Mouse (Mus musculus) myocyte (in vitro differentiated cells): ENCODE results near the gene Olfr1046.
"Not testable (repeated sequence)": the region's sequence is repeated elsewhere in the genome, so short reads cannot be mapped to it uniquely, and the experiment has no call there.

Experiments used
- CEBPB ChIP-seq: IDR thresholded peaks from 2 replicates; pipeline ENCODE4 v1.6.1; 2011; ENCODE audit warnings: mild to moderate bottlenecking, moderate library complexity; ENCODE audit not compliant: poor library complexity, insufficient read depth, severe bottlenecking
- E2F4 ChIP-seq: IDR thresholded peaks from one replicate; pipeline ENCODE4 v1.6.1; 2011; ENCODE audit warnings: mild to moderate bottlenecking, control low read depth, moderate library complexity; ENCODE audit not compliant: insufficient read depth
- MAX ChIP-seq: IDR thresholded peaks from one replicate; pipeline ENCODE4 v1.6.1; 2011; ENCODE audit warnings: low read depth, mild to moderate bottlenecking, control low read depth
- MYOD1 ChIP-seq, 3 experiments: IDR thresholded peaks; one replicate each; pipeline ENCODE4 v1.6.1; 2011; ENCODE audit warnings: control low read depth in 2 of 3, low read depth in 2 of 3, mild to moderate bottlenecking in 2 of 3, moderate library complexity in 1 of 3; ENCODE audit not compliant: insufficient read length in 2 of 3, control insufficient read depth in 1 of 3
- MYOG ChIP-seq, 3 experiments: IDR thresholded peaks; one replicate each; pipeline ENCODE4 v1.6.1; 2011; ENCODE audit warnings: control low read depth in 2 of 3, low read depth in 2 of 3, mild to moderate bottlenecking in 2 of 3; ENCODE audit not compliant: insufficient read length in 2 of 3, control insufficient read depth in 1 of 3, insufficient read depth in 1 of 3
- POLR2A ChIP-seq: IDR thresholded peaks from one replicate; pipeline ENCODE4 v1.6.1; 2011; ENCODE audit warnings: low read depth, mild to moderate bottlenecking, control low read depth, moderate library complexity; ENCODE audit not compliant: insufficient read length
- POLR2AphosphoS2 ChIP-seq: IDR thresholded peaks from one replicate; pipeline ENCODE4 v1.6.1; 2011; ENCODE audit warnings: low read depth, control low read depth; ENCODE audit not compliant: insufficient read length
- REST ChIP-seq: IDR thresholded peaks from one replicate; pipeline ENCODE4 v1.6.1; 2011; ENCODE audit warnings: mild to moderate bottlenecking, control low read depth, moderate library complexity; ENCODE audit not compliant: insufficient read depth, insufficient read length
- SRF ChIP-seq: IDR thresholded peaks from one replicate; pipeline ENCODE4 v1.6.1; 2011; ENCODE audit warnings: low read depth; ENCODE audit not compliant: control insufficient read depth, insufficient read length
- TCF12 ChIP-seq: IDR thresholded peaks from one replicate; pipeline ENCODE4 v1.6.1; 2011; ENCODE audit warnings: mild to moderate bottlenecking, control low read depth; ENCODE audit not compliant: poor library complexity, insufficient read depth, severe bottlenecking
- TCF3 ChIP-seq: IDR thresholded peaks from one replicate; pipeline ENCODE4 v1.6.1; 2011; ENCODE audit warnings: low read depth, control low read depth; ENCODE audit not compliant: insufficient read length
- USF1 ChIP-seq: IDR thresholded peaks from one replicate; pipeline ENCODE4 v1.6.1; 2011; ENCODE audit warnings: low read depth, mild to moderate bottlenecking, control low read depth, moderate library complexity

- TF ChIP-seq E2F4; POLR2AphosphoS2; MAX; USF1; TCF12; POLR2A; CEBPB; MYOG (IDR thresholded peaks at IDR 0.05; ENCODE audit: control insufficient read depth in 1 of 3, insufficient read depth in 1 of 3, insufficient read length in 2 of 3, low read depth in 2 of 3); REST; MYOD1 (IDR thresholded peaks at IDR 0.05; ENCODE audit: control insufficient read depth in 1 of 3, insufficient read length in 2 of 3, low read depth in 2 of 3); TCF3; SRF: not testable (repeated sequence)
Measured at GRCm38 (mm10) chr2:86175422-86175821, 43.7 kb downstream of the Olfr1046 start.
